Mouse (Mus musculus) brain, embryonic 14.5 days (tissue): ENCODE measurements around the gene Zfp3.

Experiments
- CTCF ChIP-seq: fragments of 200-500 bp; IDR thresholded peaks from 2 replicates; pipeline ENCODE4 v1.5.1; 2012; ENCODE audit warnings: inconsistent platforms, mild to moderate bottlenecking, moderate library complexity, borderline replicate concordance; ENCODE audit not compliant: insufficient read depth, insufficient read length; ENCODE audit errors: extremely low read depth
- POLR2A ChIP-seq: fragments of 200-500 bp; IDR thresholded peaks from 2 replicates; pipeline ENCODE4 v1.6.1; 2012; ENCODE audit warnings: mild to moderate bottlenecking, inconsistent platforms, borderline replicate concordance; ENCODE audit not compliant: poor library complexity, insufficient read depth, insufficient read length, severe bottlenecking; ENCODE audit errors: extremely low read depth

- TF ChIP-seq CTCF (no peak), POLR2A (no peak)
Observed at GRCm38 (mm10) chr11:70803711-70804200, 39.7 kb downstream of the Zfp3 start.
